Mouse (Mus musculus) spleen, adult 18-20 months (tissue): ENCODE results near the gene Aim2.

ENCODE experiments used
- DNase-seq, 2 experiments: peaks; one replicate each; pipeline ENCODE4 v3.0.0; 2022; ENCODE audit warnings: mixed read lengths in 2 of 2

Gene Aim2

GRCm38 (mm10) chr1:173398323-173398970 is 47.8 kb downstream of the Aim2 start:
- DNase-seq: peak; percentile 10 to 79

GRCm38 (mm10) chr1:173404696-173405309 is 54.1 kb downstream of the Aim2 start:
- no peak for DNase-seq

- DNase-seq: no peak
These were observed 58.4 kb downstream of the Aim2 start for GRCm38 (mm10) chr1:173409066-173409465.

- DNase-seq: no peak
These were observed 61.2 kb downstream of the Aim2 start for GRCm38 (mm10) chr1:173411863-173412262.

- no peak for DNase-seq
These were observed 64.0 kb downstream of the Aim2 start for GRCm38 (mm10) chr1:173414631-173415030.

GRCm38 (mm10) chr1:173418516-173418915 is 67.8 kb downstream of the Aim2 start:
- DNase-seq: no peak

GRCm38 (mm10) chr1:173418936-173419621 is 68.4 kb downstream of the Aim2 start:
- no peak for DNase-seq

GRCm38 (mm10) chr1:173420374-173420773 is 69.7 kb downstream of the Aim2 start:
- peak; percentile 60 to 69 for DNase-seq

- DNase-seq: no peak
These were observed 75.7 kb downstream of the Aim2 start for GRCm38 (mm10) chr1:173426345-173426744.

- no peak for DNase-seq
These were observed 76.7 kb downstream of the Aim2 start for GRCm38 (mm10) chr1:173427385-173427784.

- no peak for DNase-seq
These were observed 79.5 kb downstream of the Aim2 start for GRCm38 (mm10) chr1:173429995-173430699.

- DNase-seq: no peak
These were observed 81.7 kb downstream of the Aim2 start for GRCm38 (mm10) chr1:173432411-173432810.

- DNase-seq: no peak
These were observed 86.7 kb downstream of the Aim2 start for GRCm38 (mm10) chr1:173437161-173437953.

- no peak for DNase-seq
These were observed 90.0 kb downstream of the Aim2 start for GRCm38 (mm10) chr1:173440681-173441080.

- peak; percentile 33 to 46 for DNase-seq
These were observed 90.5 kb downstream of the Aim2 start for GRCm38 (mm10) chr1:173441210-173441609.

GRCm38 (mm10) chr1:173443061-173443460 is 92.4 kb downstream of the Aim2 start:
- no peak for DNase-seq

GRCm38 (mm10) chr1:173447067-173447466 is 96.4 kb downstream of the Aim2 start:
- no peak for DNase-seq

- DNase-seq: no peak
These were observed 99.9 kb downstream of the Aim2 start for GRCm38 (mm10) chr1:173450621-173451020.

GRCm38 (mm10) chr1:173451665-173452064 is 101.0 kb downstream of the Aim2 start:
- no peak for DNase-seq

GRCm38 (mm10) chr1:173456139-173456754 is 105.6 kb downstream of the Aim2 start:
- no peak for DNase-seq

GRCm38 (mm10) chr1:173456761-173457160 is 106.1 kb downstream of the Aim2 start:
- no peak for DNase-seq
